Mouse (Mus musculus) T-cell, adult 2 months (primary cell): ENCODE measurements around the gene Rps24.
A peak's percentile ranks its signal among the peaks of the same experiment; 100 is the strongest.
"Not testable (repeated sequence)": the region's sequence is repeated elsewhere in the genome, so short reads cannot be mapped to it uniquely, and the experiment has no call there.

Experiments
- DNase-seq: peaks from one replicate; pipeline ENCODE4 v3.0.0; 2022; ENCODE audit warnings: low spot score

Rps24 gene

DNA sequence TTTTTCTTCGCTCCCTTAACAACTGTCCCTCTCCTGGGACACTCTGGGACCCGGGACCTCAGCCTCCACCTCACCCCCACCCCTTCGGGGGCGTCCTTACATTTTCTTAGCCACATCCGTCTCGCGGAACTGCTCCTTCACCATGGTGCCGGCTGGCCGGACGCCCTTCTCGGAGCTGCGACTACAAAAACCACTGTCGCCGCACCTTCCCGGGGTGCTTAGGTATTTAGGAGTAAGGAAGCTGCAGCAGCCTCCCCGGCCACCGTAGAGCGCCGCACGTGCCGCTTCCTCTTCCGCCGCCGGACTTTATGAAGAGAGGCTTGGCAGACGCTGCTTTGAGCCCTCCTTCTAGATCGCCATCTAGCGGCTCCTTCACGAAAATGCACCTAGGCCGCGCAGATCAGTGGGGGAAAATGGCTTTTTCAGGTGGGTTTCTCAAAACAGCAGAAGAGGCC is at the start of gene Rps24, which contains the start of gene Polr3a:
Rps24 (plus strand) TSS at position 353 of the 455 bp plus-strand sequence.
Polr3a (minus strand) TSS at position 286 of the 455 bp plus-strand sequence.
- peak; percentile 90 for DNase-seq

DNA sequence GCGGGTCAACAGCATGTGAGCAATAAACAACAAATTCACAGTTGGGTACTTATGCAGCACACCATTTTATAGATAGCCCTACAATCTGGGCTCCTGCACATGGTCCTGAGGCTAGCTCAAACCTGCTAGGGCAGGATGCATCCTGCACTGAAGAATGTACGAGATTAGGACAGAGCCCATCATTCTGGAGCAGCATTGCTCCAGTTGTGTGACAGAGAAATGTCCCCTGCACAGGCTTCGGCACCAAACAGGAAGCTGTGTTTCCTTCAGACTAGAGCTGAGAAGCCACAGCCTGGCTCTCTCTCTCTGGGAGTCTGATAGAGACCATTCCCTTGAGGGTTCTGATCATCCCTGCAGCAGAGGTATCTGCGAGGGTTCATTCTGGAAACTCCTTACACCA is 43.4 kb upstream of the Rps24 start:
- DNase-seq: not testable (repeated sequence)

DNA sequence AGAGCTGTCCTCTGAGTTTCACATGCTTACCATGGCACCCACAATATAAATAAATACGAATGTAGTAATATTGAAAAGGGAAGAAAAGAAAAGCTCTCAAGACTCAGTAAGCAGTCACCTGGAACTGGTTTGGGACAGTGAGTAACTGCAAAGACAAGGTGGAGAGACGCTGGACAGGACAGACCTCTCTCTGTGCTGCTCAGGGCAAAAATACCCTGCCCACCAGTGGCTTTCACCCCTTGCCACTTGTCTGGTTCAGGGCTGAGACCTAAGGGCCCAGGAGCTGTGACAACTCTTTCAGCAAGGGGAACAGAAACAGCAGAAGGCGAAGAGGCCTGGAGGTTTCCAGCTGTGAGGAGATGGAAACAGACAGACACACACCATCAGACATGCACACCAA is 28.7 kb upstream of the Rps24 start:
- no peak for DNase-seq

DNA sequence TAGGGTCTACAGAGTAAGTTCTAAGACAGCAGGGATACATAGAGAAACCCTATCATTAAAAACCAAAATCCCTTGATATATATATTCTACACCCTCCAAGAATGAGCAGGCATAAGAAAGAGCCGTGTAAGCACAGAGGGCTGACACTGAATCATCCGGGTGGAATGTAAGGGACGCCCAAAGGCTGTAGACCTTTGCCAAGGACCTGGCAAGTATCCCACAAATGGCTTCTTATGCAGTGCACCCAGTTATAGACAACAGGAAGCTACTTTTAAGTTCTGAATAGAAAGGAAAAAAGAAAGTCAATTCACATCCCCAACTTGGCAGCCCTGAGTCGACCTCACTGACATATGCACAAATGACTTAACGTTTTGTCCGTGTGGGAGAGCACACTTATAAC is 18.1 kb upstream of the Rps24 start:
- DNase-seq: no peak

DNA sequence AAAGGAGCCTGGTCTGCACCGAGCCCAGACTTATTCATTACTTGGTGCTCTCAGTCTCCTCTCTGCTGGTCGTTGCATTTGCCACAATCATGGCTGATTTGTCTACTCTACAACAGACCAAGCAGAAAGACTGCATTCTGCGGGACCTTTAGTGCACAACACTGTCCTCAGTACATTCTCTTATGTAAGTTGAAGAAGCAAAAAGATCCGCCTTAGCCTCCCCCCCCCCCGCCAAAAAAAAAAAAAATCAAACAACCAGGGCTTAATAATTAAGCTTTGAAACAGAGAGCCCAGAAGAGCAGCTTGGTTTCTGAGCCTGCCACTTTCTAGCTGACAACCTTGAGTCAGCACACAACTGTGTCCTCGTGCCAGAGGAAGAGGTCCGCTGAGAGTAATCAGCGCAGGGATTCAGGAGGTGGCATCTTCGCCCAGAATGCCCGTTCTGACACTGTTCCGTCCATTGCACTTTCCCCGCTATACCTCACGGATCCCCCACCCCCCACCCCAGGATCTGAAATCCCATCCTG is 621 bp upstream of the Rps24 start:
- DNase-seq: no peak

DNA sequence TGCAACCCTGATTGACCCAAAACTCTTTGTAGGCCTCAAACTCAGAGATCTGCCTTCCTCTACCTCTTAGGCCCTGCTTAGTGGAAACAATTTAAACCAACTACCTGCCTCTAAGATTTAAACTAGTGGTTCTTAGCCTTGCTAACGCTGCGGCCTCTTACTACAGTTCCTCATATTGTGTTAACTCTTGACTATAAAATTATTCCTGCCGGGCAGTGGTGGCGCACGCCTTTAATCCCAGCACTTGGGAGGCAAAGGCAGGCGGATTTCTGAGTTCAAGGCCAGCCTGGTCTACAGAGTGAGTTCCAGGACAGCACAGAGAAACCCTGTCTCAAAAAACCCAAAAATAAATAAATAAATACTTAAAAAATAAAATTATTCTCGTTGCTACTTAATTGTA is 2.8 kb downstream of the Rps24 start:
- DNase-seq: not testable (repeated sequence)

DNA sequence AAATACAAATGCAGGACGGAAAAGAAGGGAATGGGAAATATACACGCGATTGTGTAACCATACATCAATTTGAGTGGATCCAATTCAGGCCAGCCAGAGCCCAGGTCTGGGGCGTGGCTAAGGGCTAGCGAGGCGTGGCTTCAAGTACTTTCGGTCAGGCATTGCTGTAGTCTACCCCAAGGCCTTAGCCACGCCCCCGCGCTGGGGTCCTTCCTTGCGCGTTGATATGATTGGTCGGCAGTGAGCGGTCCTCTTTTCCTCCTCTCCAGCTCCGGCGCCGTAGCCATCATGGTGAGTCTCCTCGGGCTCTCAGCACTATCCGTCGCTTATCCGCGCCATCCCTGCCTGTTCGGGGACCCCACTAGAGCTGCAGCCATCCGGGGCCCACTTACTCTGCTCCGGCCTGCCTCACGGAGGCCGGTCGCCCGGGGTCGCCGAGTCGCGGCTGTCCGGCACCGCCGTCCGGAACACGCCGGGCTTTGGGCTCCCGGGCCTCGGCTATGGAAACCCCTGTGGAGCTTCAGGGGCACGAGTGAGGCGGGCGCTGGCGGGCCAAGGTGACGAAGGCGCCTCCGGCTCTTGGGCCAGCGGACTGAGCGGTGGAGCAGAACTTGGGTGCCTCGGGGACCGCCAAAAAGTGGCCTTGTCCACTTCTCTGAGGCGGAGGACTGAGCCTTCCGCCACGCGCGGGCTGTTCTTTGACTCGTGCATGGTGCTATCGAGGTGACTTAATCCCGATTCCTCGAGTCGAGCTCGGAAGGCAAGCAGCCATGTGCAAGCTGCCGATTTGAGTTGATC is 3.7 kb downstream of the Rps24 start:
- DNase-seq: peak; percentile 94

DNA sequence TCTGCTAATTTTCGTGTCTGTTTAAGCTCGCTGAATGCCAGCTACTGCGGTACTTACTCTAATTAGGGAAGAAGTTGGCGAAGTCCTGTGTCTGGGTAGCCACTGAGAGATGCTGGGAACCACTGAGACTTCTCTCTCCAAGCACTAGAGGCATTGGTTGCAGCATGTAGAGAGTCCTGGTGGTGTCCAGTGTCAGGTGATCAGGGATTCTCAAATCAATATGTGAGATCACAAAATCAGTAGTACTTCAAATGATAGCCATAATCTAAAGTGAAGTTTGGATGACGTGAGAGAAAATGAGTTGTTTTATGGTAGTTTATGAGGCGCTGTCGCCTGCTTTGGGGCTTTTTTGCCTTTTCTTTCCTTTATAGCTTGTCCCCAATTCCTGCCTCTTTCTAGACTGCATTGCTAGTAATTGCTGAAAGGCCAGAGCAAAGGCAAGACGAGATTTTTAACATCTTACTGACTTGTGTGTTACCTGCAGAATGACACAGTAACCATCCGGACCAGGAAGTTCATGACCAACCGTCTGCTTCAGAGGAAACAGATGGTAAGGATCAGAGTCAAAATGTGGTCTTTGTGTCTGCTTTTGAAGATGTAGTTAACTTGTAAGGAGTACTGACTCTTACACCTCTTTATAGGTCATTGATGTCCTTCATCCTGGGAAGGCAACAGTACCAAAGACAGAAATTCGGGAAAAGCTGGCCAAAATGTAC is 4.5 kb downstream of the Rps24 start:
- DNase-seq: no peak

DNA sequence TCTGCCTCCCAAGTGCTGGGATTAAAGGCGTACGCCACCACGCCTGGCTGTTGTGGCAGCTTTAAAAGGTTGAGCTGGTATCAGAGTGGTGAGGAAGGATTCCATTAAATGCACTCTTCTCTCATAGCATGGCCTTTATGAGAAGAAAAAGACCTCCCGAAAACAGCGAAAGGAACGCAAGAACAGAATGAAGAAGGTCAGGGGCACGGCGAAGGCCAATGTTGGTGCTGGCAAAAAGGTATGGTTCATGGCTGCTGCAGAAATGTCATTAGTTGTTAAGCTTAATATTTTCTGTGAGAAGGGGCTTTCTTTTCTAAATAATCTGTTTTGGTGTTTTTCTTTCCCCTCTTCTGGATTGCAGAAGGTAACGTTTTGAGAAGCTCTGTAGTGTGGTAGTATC is 6.3 kb downstream of the Rps24 start:
- no peak for DNase-seq

DNA sequence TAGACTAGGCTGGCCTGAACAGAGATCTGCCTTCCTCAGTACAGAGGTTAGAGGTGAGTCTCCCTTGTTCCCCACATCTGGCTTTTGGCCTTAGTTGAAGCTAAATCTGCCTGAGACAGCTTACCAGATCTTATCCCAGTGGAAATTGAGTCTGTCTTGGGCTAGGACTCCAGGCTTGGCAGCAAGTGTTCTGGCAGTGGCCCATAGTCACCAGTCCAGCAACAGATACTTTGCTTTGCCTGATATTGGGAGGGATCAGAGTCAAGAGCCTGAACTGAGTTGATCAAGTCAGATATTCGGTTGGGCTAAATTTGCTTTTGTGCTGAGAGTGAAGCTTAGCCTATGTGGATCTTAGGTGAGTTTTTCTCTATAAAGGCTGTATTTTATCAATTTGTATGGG is 9.6 kb downstream of the Rps24 start:
- DNase-seq: no peak

DNA sequence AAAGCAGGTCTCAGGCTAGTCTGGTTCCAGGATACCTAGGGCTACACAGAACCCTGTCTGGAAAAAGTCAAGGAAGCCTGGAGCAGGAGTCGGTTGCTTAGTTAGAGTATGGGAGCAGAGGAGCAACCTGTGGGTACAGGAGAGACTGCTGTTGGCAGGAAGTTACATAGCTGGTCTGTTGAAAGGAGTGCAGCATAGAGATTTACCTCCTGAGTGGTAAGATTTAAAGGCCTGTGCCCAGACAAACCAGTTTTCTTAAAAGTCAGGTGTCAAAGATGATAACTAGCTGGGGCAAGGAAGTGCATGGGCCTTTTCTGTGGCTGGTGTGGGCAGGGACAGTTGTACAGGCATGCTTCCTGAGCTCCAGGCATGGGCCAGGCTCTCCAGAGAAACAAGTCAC is 10.5 kb downstream of the Rps24 start:
- DNase-seq: no peak

DNA sequence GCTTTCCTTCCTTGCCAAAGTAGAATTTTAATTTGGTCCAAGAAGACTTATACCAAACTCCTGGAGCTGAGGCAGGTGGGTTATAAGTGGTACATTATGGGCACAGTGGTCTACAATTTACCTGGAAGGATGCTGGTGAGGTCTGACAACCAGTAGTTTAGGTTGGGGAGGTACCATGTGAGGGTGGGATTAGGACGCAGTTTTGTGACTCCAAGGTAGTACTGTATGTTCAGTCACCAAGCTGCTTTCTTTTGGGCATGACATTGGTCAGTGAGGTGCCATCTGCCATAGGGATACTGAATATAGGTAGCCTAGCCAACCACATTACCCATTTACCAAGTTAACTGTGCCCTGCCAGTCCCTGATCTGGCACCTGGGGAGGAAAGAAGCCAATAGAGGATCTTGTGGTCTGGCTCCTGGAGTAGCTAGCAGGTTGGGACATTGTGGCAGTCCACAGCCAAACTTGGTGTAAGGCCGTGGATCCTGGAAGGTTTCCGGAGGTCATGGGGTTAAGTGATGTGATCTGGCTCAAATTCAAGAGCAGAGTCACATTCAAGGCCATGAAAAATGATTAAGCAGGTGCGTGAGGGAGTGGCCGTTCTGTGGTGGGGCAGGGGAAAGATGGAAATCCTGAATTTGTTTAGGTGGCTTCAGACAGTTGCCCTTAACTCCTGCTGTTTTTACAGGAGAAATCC is 11.8 kb downstream of the Rps24 start:
- DNase-seq: no peak

DNA sequence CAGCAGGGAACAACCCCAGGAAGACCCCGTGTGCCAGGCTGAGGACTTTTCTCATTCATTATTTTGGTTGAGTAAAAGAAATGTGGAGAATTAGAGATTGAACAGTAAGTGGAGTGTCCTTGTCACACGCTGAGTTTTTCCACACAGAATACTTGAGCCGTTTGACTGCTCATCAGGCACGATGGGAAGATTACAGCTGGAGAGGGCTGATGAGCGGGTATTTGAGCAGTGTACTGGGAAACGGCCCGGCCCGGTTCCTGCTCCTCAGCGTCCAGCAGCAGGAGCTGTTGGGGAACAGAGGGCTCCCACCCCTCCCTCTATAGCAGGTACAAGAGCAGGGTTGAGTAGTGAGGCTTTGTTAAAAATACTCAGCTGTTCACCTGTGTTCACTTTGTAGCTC is 12.6 kb downstream of the Rps24 start:
- no peak for DNase-seq

DNA sequence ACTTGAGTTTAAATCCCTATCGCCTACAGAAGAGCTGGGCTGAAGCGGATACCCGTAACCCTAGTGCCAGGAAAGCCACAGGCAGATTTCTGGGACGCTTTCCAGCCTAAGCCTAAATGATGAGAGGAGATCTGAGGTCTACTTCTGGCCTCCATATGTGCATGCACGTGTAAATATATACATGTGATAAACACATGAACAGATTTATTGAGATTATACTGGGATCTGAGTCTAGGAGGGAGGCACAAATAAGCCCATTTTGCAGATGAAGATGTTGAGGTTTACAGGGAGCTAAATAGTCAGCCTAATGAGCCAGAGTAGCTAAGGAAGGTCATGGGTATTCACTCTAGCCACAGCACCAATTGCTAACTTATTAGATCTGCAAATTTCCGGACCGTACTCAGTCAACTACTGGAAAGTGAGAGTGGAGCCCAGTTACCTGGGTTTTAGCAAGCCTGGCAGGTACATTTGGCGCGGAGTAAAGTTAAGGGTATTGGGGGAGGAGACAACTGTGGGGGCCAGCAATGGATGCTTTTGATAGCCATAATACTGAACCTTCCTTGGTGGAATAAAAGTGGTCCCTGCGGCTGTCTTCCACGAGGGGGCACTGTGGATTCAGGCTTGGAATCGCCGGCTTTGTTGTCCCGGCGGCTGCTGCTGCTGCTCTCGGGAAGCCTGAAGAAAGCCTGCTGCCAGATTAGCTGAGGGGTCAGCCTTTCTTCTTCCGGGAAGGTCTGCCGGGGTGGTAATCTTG is 13.3 kb downstream of the Rps24 start:
- DNase-seq: peak; percentile 50

DNA sequence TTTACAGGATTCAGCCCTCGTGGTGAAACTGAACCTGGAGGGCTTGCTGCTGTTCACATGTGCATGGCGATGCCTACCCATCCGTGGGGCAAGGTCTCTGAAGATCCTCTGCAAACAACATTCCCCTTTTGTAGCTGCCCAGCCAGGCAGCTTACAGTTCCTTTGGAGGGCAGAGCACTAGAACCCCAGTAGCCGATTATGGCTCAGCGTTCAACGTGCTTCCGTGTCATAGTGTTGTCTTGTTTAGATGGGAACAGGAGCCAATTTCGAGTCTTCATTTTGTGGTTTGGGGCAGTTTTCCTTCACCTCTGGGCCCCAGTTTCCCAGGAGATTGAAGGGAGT is 13.9 kb downstream of the Rps24 start:
- no peak for DNase-seq

DNA sequence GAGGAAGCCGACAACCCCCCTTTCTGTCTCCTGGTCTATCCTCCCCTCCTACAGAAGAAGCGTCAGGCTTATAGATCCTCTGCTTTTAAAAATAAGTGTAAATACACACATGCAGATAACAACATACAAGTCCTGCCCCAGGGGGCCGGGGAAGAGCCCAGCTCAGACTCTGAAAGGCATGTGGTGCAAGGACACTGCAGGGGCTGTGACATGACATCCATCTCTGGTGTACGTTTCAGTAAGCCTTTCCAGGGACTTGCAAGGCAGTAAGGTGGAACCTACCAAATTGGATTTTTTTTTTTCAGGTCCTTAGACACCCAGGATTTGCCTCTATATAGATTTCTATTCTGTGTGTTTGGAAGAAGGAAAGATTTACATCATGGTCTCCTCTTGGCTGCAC is 14.3 kb downstream of the Rps24 start:
- DNase-seq: no peak

DNA sequence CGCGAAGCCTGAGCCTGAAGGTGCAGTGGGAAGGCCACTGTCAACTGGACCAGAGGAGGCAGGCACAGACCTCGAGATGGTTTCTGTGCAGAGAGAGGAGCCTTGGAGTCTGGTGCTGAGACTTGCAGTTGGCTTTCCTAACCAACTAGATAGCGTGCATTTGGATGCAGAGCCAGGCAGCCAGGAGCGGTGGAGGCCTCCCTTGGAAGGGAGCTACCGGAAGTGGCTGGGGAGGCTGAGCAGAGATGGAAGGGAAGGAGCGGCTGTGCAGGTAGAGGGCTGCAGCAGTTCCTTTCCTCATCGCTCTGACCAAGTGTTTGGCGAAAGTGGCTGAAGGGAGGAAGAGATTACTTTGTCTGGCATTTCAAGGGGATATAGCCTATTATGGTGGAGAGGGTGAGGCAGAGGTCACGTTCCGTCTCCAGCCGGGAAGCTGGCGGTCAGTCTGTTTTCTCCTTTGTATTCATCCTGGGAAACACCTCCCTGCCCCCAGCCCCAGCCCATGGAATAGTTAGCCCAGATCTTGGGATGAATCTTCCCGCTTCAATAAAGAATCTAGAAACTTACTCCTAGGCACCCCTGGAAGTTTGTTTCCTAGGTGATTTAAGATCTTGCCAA is 20.6 kb downstream of the Rps24 start:
- no peak for DNase-seq

DNA sequence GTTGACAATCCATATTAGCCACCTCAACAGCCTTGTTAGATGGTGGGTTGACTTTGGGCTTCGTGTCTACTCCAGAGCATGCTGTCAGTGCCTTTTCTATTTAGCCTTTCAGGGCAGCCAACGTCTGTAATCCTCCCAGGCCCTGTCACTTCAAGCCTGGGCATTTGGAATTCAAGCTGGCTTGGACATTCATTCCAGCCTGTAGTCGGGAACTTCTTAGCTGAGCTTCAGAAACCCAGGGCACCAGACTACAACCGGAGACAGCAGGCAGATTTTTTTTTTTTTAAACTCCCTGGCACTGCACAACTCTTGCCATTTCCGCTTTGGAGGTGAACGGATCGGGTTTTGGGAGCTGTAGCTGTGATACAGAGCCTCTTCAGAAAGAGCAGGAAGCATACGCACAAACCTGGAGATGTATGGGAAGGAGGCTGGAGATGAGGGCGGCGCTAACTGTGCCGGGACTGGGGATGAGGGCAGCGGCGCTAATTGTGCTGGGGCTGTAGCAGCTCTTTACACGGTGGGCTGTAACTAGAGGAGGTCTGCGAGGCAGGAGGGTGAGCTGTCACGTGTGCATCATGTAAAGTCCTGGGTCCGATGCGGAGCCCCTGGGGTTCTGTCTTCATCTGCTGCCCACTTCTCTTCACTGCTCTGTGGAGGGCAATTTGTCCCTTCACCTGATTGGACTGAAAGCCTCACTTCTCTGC is 21.3 kb downstream of the Rps24 start:
- no peak for DNase-seq

DNA sequence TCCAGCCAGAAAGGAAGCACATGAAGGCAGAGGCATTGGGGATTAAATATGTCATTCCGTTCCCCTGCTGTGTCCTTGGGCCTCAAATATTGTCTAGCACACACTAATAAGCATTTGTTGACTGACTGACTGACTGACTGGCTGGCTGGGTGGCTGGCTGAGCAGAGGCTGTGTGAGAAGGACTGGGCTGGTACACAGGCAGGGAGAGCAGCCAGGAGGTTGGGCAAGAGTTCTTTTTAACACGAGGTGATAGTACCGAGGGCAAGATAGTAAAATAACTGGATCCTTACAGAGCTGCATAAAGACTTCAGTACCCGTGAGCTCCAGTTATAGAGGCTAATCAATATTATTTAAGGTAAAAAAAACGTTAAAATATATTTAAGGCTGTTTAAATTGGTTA is 22.6 kb downstream of the Rps24 start:
- no peak for DNase-seq

DNA sequence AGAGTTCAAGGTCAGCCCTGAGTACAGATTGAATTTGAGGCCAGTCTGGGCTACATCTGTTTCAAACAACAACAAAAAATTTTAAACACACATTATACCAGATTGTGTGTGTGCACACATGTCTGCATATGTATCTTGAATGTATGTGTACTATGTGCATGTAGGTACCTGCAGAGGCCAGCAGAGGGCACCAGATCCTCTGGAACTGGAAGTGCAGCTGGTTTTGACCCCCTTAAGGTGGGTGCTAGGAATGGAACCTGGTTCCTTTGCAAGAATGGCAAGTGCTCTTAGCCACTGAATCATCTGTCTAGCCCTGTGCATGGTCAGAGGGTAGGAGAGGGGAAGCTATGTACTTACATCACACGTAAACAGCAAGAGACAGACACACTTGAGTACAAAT is 23.3 kb downstream of the Rps24 start:
- DNase-seq: no peak

DNA sequence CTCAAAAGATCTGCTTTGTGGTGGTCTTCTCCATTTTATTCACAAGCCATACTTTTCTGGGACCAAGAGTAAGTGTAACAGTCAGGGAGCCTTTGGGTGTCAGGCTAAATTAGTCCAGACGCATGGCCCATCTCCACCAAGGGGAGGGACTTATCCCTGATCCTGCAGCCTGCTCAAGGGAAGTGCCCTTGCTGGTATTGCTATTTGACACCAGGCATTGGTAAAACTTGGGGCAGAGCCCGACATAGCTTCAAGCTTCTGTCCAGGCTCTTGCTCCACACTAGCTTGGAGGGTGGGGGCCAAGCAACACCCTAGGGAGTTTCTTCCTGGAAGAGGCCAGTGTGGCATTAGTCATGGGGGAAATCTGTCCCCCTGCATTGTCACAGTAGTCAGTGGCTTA is 23.8 kb downstream of the Rps24 start:
- no peak for DNase-seq
